Mouse (Mus musculus) gastrocnemius, postnatal 10 days (tissue): ENCODE results near the gene Kdm2a. TPM values are rescaled to one million over a fixed set of nuclear protein-coding genes. Genes with fewer than 3 reads are reported as not detected.
"Not testable (repeated sequence)": the region's sequence is repeated elsewhere in the genome, so short reads cannot be mapped to it uniquely, and the experiment has no call there.

ENCODE experiments used
- DNase-seq: peaks from one replicate; pipeline ENCODE4 v3.0.0; 2021; ENCODE audit warnings: mixed read lengths
- total RNA-seq, 2 experiments: library from RNA; stranded (reverse); gene quantifications; 2 replicates each; pipeline ENCODE4 v1.2.3; 2021

Kdm2a gene
- total RNA-seq, 2 experiments from 2014 or later = 37.8 to 51.9 TPM

DNA sequence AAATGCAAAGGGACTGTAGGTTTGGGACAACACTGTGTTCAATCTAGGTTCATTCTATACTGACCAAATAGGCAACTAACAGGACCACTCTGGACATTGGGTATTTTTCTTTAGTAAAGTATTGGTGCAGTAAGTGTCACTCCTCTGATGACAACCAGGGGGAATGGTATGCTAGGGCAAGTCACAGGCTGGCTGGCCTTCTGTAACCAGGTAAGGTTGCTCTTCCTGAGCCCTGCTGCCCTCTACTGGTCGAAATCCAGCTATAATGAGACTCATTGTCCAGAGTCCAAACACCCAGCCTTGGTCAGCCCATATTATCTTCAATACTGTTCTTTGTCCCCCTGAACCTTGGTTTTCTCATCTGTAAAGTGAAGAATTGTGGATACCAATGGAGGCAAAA lies 19.1 kb upstream of the Kdm2a start:
- peak; percentile 70 for DNase-seq

DNA sequence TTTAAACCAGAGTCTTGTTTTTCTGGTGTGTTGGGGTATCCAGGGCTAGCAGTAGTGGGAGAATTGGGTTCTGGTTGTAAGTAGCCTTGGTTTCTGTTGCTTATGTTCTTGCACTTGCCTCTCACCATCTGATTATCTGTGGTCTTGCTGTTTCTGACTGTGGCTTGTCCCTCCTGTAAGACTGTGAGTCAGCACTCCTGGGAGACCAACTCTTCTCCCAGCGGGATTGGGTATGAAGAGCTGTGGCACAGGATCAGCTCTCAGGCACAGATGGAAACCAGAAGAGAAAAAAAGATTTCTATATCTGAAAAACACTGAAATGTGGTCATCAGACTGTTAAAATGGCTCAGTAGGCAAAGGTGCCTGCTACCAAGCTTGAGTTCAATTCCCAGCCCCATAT lies 16.5 kb upstream of the Kdm2a start:
- no peak for DNase-seq

DNA sequence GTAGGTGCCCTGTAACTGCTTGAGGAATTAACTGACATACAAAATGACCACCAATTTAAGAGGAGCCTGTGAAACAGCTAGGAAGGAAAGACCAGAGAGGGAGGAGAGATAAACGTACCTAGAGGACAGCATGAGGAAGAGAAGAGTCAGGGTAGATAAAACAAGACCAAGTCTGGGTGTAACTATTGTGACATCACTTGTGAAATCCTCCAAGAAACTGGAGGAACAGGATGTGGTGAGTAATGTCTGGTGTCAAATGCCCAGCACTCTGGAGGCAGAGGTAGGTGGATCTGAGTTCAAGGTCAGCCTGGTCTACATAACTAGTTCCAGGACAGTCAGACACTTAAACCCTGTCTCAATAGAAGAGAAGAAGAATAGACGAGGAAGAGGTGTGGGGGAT lies 11.0 kb upstream of the Kdm2a start:
- no peak for DNase-seq

DNA sequence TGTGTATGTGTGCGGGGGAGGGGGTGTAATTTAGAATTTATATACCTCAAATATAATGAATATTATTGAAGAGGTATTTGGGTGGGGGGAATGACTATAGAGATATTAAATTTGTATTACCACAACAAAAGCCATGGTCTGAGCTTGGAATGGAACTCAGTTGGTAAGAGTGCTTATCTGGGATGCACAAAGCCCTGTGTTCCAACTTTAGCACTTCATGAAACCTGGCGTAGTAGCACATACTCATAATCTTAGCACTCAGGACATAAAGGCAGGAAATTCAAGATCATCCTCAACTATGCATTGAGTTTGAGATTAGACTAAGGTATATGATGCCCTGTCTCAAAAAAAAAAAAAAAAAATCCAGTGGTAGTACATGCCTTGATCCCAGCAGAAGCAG lies 6.8 kb upstream of the Kdm2a start:
- no peak for DNase-seq

DNA sequence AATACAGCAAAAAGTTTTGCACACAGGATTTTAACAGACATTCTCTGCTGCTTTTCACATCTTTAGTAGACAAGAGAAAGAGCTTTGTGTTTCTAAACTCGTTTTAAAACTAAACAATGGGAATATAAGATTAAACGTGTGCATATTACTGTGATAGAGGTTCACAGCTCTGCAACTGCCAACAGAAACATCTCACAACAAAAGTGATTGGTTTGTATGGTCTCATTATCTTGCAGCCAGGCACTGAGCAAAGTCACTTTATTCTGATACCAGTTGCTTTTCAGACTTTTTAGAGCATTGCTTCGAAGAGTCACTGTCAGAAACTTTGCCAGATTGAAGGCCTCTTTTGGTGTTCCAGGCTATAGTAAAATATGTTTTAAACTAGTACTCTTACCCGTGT lies 874 bp upstream of the Kdm2a start:
- DNase-seq = no peak

DNA sequence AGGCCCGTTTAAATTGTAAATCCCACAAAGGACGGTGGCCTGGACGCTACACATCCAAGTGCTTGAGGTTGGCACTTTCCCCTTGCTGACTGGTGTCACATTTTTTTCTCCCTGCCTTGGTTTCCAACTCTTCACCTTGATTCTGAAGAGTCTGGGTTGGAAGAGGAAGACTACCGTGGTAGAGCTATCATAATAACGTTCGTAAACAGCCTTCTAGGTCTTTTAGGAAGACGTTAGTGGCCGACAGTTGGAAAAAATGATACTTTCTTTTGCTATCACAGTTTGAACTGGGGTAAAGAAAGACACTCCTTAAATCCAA lies 504 bp upstream of the Kdm2a start:
- no peak for DNase-seq

DNA sequence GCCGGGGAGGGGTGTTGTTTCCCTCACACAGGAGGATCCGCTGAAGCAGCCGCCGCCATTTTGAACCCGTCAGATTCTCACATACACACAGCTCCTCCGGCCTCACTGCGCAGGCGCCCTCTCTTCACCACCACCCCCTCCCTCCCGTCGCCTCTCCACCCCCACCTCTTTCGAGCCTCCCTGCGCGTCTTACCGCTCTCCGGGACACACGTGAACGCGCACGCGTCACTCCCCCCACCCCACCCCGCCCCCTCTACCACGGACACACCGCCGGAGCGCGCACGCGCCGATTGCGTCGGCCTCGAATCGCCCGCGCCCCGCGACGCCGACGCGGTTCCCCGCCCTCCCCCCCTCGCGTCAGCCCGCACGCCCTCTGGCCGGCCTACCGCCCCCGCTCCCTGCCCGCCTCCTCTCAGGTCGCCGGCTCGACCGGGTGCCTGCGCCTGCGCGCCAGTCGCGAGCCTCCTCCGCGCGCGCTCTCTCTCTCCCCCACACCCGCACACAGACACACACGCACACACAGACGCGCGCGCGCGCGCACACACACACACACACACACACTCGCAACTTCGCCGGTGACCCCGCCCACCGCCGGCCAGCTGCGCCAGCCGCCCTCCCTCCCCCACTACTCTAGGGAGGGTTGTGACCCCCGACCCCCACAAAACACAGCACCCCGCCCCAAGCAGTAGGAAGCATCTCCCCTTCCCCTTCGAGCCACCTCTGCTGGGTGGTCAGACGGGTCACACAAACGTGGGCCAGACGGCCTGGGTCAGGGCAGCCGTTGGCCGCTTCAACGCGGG lies 887 bp downstream of the Kdm2a start:
- peak; percentile 96 for DNase-seq

DNA sequence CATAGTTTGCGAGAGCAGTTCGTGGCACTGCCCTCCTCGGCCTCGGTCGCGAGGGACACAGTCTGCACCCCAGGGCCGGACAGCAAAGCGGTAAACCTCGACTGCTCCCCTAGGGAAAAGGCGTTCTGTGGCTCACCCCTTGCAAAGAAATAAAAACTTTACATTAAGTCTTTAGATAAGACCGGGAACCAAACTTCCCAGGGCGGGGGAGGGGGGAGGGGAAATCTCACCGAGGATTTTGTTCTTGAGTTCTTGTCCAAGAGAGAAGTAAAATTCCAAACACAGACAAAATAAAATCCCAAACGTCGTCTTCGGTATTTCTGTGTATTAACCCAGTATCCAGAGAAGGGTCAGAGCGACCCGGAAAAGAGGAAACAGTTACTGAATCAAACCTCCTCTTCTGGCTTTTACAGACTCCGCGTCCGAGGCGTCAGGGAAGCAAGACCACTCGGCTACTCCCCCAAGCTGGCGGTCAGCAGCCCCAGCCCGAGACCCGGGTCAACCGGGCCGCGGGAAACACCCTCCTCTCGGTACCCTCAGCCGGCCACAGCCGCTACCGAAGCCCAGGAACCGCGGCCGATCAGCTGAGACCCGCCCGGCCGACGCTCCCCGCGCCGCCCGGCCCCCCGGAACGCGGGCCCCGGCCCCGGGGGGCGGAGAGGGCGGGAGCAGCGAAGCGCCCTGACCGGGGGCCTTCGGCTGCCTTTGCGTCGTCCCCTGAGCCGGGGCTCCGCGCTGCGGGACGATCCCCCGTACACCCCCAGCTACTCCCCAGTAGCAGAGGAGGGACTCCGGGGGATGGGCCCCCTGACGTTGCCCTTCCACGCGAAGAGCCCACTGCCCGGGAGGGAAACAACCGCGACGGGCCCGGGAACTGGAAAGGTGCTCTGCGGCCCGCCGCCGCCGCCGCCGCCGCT lies 1.7 kb downstream of the Kdm2a start:
- peak; percentile 40 for DNase-seq

DNA sequence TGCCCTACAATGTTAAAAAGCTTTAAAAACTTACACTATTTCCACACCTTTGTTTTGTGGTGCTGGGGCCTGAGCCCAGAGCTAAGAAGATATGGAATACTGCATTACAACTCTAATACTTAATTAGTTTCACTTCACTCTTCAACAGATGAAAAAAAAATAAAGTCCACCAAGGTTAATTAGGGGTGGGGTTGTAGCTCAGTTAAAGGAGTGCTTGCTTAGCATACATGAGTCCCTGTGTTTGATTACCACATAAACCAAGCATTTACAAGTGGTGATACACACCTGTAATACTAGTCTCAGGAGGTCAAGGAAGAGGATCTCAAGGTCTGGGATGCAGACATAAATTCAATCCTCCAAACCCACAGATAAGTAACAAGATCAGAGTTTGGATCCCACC lies 10.8 kb downstream of the Kdm2a start:
- DNase-seq = no peak

DNA sequence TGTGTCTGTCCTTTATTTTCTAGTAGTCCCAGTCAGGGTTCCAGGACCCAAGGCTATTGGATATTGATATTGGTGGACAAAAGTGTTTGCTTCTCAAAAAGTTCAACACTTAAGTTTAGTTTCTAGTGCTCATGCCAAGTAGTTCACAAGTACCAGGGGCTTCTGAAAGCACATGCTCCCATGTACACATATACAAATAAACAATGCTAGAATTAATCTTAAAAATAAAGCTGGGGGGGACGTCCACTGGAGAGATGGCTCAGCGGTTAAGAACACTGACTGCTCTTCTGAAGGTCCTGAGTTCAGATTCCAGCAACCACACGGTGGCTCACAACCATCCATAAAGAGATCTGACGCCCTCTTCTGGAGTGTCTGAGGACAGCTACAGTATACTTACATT lies 13.1 kb downstream of the Kdm2a start:
- DNase-seq = no peak

DNA sequence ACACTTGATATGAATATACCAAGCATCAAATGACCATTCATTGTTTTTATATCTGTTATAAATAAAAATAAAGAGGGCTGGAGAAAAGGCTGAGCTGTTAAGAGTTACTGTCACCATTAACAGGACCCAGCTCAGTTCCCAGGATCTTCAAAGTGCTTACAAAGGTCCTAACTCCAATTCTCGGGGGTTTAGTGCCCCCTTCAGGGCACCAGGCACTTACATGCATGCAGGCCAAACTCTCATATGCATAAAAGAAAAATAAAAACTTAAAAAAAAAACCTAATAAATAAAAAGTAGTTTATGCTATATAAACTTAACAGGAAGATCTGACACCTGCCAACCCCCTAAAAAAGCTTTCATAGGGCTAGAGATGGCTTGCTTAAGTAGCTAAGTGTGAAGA lies 13.8 kb downstream of the Kdm2a start:
- no peak for DNase-seq

DNA sequence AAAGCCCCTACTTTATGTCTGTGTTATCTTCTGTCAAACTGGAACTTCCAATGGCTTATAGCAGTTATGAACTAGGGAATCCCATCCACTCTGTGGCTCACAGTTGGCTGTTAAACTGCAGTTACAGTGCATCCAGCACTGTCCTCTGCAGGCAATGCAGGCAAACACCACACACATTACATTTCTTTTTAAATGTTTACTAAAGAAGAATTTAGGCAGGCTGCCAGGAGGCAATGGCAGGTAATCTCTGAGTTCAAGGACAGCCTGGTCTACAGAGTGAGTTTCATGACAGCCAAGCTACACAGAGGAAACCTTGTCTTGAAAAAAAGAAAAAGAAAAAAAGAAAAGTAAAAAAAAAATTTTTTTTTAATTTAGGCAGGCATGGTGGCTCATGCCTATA lies 14.8 kb downstream of the Kdm2a start:
- no peak for DNase-seq

DNA sequence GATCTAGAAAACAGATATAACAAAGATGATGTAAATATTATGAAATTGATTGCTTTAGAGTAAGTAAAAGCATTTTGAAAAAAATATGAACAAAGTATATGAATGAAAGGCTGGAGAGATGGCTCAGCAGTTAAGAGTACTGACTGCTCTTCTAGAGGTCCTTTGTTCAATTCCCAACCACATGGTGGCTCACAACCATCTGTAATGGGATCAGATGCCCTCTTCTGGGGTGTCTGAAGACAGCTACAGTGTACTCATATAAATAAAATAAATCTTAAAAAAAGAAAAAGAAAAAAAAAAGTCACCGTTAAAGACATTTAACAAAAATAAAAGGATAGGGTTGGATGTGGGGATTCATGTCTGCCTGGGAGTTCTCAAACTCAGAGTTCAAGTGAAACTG lies 15.8 kb downstream of the Kdm2a start:
- DNase-seq = not testable (repeated sequence)

DNA sequence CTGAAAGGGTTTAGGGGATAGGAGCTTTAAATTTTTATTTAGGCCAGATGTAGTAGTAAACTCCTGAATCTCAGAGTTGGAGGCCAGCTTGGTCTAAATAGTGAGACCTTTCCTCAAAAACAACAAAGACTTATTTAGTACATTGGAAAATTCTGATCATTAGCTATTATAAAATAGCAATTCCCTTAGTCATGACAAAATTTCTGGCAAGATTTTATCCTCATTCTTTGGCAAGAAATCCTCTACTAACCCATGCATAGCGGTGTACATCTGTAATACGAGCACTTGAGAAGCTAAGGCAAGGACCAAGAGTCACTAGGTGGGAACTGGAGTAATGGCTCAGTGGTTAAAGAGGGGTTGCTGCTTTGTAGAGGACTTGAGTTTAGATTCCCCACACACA lies 27.4 kb downstream of the Kdm2a start:
- DNase-seq = no peak

DNA sequence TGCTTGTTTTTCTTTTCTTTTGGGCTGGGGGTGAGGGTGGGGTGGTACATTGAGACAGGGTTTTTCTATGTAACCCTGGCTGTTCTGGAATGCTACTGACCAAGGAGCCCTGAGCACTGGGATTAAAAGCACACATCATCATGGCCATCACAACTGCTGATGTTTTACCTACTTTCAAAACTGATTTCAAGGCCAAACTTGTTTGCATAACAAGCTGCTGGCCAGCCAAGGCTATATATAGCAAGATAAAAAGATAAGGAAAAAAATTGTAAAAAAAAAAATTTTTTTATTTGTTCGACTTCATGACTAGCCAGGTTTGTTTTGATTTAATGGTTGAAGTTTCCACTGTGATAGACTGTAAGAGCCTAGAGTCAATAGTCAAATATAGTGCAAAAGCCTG lies 27.8 kb downstream of the Kdm2a start:
- no peak for DNase-seq

DNA sequence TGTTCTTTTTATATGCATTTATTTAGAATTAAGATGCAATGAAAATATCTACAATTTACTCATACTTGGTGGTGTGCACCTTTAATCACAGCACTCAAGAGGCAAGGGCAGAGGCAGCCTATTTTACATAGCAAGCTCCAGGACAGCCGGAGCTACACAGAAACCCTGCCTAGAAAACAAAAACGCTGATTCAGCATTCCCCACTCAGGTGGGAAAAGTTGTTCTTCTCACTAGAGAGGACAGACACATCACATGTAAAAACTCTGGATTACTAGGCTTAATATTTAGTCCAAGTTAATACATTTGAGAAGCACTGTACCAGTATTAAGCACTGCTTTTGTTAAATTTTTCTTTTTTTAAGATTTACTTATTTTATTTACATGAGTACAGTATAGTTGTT lies 48.6 kb downstream of the Kdm2a start:
- no peak for DNase-seq

DNA sequence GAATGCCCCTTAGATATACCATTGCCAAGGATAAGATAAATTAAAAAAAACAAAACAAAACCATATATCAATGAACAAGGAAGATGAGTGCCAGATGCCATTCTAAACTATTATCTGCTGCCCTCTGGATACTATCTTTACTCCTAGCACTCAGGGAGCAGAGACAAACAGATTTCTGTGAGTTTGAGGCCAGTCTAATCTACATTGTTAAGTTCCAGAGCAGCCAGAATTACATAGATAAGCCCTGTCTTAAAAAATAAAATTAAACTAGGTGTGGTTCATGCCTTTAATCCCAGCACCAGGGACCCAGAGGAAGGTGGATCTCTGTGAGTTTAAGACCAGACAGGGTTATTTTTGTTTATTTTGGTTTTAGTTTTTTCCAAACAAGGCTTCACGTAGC lies 51.6 kb downstream of the Kdm2a start:
- no peak for DNase-seq

DNA sequence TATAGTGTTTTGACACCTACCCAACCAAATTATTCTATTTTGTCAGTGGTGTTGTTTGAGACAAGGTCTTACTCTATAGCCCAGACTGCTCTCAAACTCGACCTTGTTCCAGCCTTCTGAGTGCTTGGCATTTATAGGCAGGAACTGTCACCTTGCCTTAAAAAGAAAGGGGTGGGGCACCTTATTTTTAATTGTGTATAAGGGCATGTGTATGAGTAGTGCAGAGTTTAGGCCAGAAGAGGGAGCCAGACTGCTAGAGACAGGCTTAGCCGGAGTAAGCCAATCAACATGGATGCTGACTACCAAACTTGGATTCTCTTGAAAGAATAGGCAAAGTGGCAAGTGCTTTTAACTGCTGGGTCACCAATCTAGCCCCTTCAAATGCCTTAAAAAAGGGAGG lies 59.9 kb downstream of the Kdm2a start:
- peak; percentile 43 for DNase-seq

DNA sequence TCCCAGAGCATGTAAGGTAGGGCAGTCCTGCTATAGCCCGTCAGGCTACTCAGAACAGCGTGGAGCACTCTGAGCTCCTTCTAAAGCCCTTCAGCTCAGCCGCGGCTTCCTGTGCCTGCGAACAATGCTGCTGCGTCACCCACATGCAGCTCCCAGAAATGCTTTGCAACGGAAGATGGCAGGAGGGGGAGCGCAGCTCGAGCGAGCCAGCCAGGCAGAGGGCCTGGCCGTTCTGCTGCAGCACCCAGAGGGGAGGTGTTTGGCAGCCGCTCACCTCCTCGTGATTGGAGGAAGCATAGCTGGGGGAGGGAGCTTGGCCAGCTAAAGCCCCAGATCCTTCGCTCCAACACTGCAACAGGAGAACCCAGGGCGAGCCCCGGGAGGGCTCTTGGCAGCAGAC lies 64.3 kb downstream of the Kdm2a start:
- peak; percentile 93 for DNase-seq

DNA sequence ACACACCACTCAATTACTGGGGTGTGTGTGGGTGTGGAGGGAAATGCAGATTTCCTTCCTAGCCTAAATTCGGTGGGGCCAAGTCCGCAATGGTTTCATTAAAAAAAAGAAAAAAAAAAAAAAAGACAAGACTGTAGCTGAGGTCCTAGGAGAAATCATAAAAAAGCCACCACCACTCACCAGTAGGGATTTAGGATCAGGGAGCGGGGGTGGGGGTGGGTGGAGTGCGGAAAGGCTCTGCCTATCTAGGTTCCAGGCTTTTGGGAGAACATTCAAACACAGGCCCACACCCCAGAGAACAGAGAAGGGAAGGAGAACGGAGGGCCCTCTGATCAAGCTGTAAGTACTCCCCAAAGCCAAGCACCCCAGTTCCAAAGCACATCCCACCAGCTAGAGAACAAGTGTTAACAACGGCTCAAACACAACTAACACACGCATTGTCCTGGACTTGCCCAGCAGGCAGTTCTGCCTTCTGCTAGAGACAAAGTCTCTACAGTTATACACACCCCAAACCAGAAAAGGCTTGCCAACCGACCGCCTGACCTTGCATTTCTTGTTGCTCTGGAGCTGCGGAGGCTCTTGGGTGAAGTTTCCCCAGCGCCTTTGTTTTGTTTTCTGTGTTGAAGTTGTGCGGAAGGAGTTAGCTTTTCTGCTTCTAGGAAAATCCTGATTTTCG lies 64.8 kb downstream of the Kdm2a start:
- no peak for DNase-seq

DNA sequence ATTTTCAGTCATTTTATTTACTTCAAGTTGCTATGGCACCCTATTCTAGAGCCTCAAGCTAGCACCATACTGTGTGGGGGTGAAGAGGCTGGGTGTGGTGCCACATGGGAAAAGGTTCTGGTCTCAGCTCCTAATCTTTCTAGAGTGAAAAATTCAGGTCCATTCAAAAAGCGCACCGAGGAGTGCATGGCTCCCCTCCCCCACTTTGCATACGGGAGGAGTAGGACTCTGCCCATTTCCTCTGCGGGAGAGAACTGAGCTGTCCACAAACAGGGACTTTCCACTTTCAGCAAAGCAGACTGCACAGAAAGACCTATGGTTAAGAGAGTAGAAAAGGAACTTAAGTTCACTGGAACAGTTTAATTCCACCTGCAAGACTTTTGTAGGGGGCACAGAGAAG lies 65.4 kb downstream of the Kdm2a start:
- peak; percentile 31 for DNase-seq

DNA sequence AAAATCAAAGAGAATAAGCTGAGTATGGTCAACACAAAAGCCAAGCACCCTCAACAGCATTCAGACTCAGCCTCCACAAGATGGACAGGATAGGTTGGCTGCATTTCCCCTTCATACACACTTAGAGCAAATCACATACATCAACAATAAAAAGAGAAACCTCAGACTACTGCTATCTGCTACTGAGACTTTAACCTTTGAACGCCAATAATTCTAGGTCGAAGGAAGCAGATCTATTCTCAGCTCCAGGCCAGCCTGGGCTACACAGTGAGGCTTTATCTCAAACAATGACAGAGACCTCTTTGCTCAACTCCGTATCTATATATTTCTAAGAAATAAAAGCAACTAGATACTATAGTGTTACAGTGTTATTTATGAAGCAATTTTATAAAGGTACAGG lies 66.8 kb downstream of the Kdm2a start:
- DNase-seq = no peak

DNA sequence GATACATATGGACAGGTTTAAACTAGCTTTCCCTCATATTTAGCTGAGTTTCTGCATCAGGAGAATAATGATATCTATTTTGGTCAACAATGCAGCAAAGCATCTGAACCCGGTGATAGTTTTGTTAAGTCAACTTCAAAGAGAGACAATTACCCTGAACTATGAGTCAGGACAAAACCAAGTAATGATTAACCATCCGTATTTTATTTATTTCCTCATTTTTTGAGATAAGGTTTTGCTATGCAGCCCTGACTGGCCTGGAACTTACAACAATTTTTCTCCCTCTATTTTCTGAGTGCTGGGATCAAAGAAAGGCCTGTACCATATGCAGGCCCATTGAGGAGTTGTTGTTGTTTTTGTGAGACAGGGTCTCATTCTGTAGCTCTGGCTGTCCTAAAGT lies 67.5 kb downstream of the Kdm2a start:
- DNase-seq = no peak
